Mouse (Mus musculus) myocyte (in vitro differentiated cells): ENCODE results near the gene Ugdh.

Source experiments
- CEBPB ChIP-seq: IDR thresholded peaks from 2 replicates; pipeline ENCODE4 v1.6.1; 2011; ENCODE audit warnings: mild to moderate bottlenecking, moderate library complexity; ENCODE audit not compliant: poor library complexity, insufficient read depth, severe bottlenecking
- E2F4 ChIP-seq: IDR thresholded peaks from one replicate; pipeline ENCODE4 v1.6.1; 2011; ENCODE audit warnings: mild to moderate bottlenecking, control low read depth, moderate library complexity; ENCODE audit not compliant: insufficient read depth
- MAX ChIP-seq: IDR thresholded peaks from one replicate; pipeline ENCODE4 v1.6.1; 2011; ENCODE audit warnings: low read depth, mild to moderate bottlenecking, control low read depth
- MYOD1 ChIP-seq, 3 experiments: IDR thresholded peaks; one replicate each; pipeline ENCODE4 v1.6.1; 2011; ENCODE audit warnings: control low read depth in 2 of 3, low read depth in 2 of 3, mild to moderate bottlenecking in 2 of 3, moderate library complexity in 1 of 3; ENCODE audit not compliant: insufficient read length in 2 of 3, control insufficient read depth in 1 of 3
- POLR2A ChIP-seq: IDR thresholded peaks from one replicate; pipeline ENCODE4 v1.6.1; 2011; ENCODE audit warnings: low read depth, mild to moderate bottlenecking, control low read depth, moderate library complexity; ENCODE audit not compliant: insufficient read length
- POLR2AphosphoS2 ChIP-seq: IDR thresholded peaks from one replicate; pipeline ENCODE4 v1.6.1; 2011; ENCODE audit warnings: low read depth, control low read depth; ENCODE audit not compliant: insufficient read length
- TCF12 ChIP-seq: IDR thresholded peaks from one replicate; pipeline ENCODE4 v1.6.1; 2011; ENCODE audit warnings: mild to moderate bottlenecking, control low read depth; ENCODE audit not compliant: poor library complexity, insufficient read depth, severe bottlenecking
- TCF3 ChIP-seq: IDR thresholded peaks from one replicate; pipeline ENCODE4 v1.6.1; 2011; ENCODE audit warnings: low read depth, control low read depth; ENCODE audit not compliant: insufficient read length
- USF1 ChIP-seq: IDR thresholded peaks from one replicate; pipeline ENCODE4 v1.6.1; 2011; ENCODE audit warnings: low read depth, mild to moderate bottlenecking, control low read depth, moderate library complexity

GRCm38 (mm10) chr5:65482996-65483395, 47.2 kb upstream of the Ugdh start:
- TF ChIP-seq POLR2A: no peak
- TF ChIP-seq USF1: no peak
- no peak for TF ChIP-seq CEBPB
- no peak for TF ChIP-seq MAX
- no peak for TF ChIP-seq TCF3
- TF ChIP-seq MYOD1 (IDR thresholded peaks at IDR 0.05; ENCODE audit: control insufficient read depth in 1 of 3, insufficient read length in 2 of 3, low read depth in 2 of 3): no peak
- TF ChIP-seq E2F4: no peak
- no peak for TF ChIP-seq POLR2AphosphoS2
- no peak for TF ChIP-seq TCF12
